24 mouse cellular contexts compared by ENCODE assay signal in the genomic region with DNA sequence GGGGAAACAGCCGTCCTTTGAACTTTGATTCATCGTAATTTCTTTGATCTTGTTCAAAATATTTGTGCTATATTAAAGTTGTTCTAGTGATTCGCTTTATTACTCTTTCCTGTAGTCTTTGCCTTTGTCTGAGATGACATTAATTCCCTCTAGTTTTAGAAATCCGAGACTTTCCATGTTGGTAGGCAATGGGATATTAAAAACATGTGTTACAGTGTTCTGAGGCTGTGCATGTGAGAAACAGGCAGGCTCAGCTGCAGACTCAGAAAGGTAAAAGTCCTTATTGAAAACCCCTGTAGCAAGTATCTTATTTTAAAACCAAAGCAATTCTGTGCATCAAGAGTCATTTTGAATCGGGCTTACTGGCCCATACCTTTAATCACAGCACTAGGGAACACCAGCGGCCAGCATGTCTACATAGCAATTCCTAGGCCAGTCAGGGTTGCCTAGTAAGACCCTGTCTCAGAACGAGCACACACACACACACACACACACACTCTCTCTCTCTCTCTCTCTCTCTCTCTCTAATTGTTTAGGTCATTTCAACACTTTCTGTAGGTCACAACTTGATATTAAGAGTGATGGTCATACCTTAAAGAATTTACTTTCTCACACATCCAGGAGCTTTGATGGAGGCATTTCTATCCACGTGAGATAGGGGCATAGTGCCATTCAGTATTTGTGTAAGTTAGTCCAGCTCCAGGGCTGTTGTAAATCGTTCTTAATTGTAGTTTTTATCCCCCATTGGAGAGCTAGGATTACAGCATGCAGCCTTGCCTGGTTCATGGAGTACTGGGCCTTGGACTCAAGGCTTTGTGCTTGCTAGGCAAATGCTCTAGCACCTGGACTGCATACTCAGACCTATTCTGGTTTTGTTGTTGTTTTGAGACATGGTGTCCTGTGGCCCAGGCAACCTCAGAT. TPM values are rescaled to one million over a fixed set of nuclear protein-coding genes. Genes with fewer than 3 reads are reported as not detected.
A peak's percentile ranks its signal among the peaks of the same experiment; 100 is the strongest.
DNase-seq lines count a peak whose midpoint lies in the region; ATAC-seq lines count a peak whose summit lies in the region.
"Had no signal": no experiment of that assay in that cellular context is flagged by ENCODE, and none has a peak within 500 bp of the region (broad histone marks: within the 10 kb centered on the region; RNA-seq: fewer than 3 reads in every experiment).

No protein-coding gene starts in this region.

- H3K4me3 ChIP-seq in embryonic facial prominence, embryonic 14.5 days (ENCODE audit: low read depth, low read length): no peak overlapping the region
- no peak overlapping the region for H3K4me3 ChIP-seq in limb, embryonic 13.5 days
- H3K4me3 ChIP-seq: erythroblast, embryonic 14.5 days; heart, embryonic 13.5 days; hindbrain, embryonic 12.5 days; liver, embryonic 15.5 days; midbrain, embryonic 15.5 days; neural tube, embryonic 13.5 days had no signal

- ATAC-seq in embryonic facial prominence, embryonic 14.5 days (ENCODE audit: low read depth): no peak
- ATAC-seq in limb, embryonic 13.5 days (ENCODE audit: low FRiP score, low read depth): peak; percentile 73
- no peak for ATAC-seq in cerebellum, adult (ENCODE audit: insufficient number of reproducible peaks, low FRiP score, low TSS enrichment)
- ATAC-seq: forebrain, embryonic 14.5 days; inflammation-experienced regulatory T-cells, adult 6 months; midbrain, embryonic 15.5 days; Patski had no signal

- H3K36me3 ChIP-seq in embryonic facial prominence, embryonic 14.5 days (ENCODE audit: control insufficient read depth, insufficient read depth, low read length): no peaks in the 10 kb centered on the region
- H3K36me3 ChIP-seq in limb, embryonic 13.5 days: peaks cover under 1% of the 10 kb centered on the region
- H3K36me3 ChIP-seq: hindbrain, embryonic 12.5 days; midbrain, embryonic 15.5 days had no signal

- no peaks in the 10 kb centered on the region for H3K9me3 ChIP-seq in embryonic facial prominence, embryonic 14.5 days (ENCODE audit: control insufficient read depth, low read length)
- H3K9me3 ChIP-seq in limb, embryonic 13.5 days: no peaks in the 10 kb centered on the region
- H3K9me3 ChIP-seq: heart, embryonic 13.5 days; hindbrain, embryonic 12.5 days; liver, embryonic 15.5 days; midbrain, embryonic 15.5 days; neural tube, embryonic 13.5 days had no signal

- no peak overlapping the region for H3K9ac ChIP-seq in embryonic facial prominence, embryonic 14.5 days (ENCODE audit: low read depth, low read length)
- H3K9ac ChIP-seq in limb, embryonic 13.5 days: no peak overlapping the region
- H3K9ac ChIP-seq: heart, embryonic 13.5 days; hindbrain, embryonic 12.5 days; liver, embryonic 15.5 days; midbrain, embryonic 15.5 days; neural tube, embryonic 13.5 days had no signal

- no peak overlapping the region for H3K27ac ChIP-seq in embryonic facial prominence, embryonic 14.5 days (replicated peaks; ENCODE audit: low read depth, low read length)
- peak overlapping the region; percentile 75 for H3K27ac ChIP-seq in limb, embryonic 13.5 days
- H3K27ac ChIP-seq: heart, embryonic 13.5 days; hindbrain, embryonic 12.5 days; liver, embryonic 15.5 days; midbrain, embryonic 15.5 days; neural tube, embryonic 13.5 days; stomach, postnatal 0 days had no signal

- H3K4me1 ChIP-seq in embryonic facial prominence, embryonic 14.5 days (ENCODE audit: control insufficient read depth, insufficient read depth, low read length): peaks cover 8% of the 10 kb centered on the region
- peaks cover 31% of the 10 kb centered on the region for H3K4me1 ChIP-seq in limb, embryonic 13.5 days
- H3K4me1 ChIP-seq: hindbrain, embryonic 12.5 days; midbrain, embryonic 15.5 days had no signal

- peak; percentile 82 for DNase-seq in heart, adult 11 months
- DNase-seq in heart, adult 9 months (ENCODE audit: low spot score in 2 of 2): no peak
- DNase-seq in NIH3T3 (ENCODE audit: low read depth): peak; percentile 51
- DNase-seq in embryonic facial prominence, embryonic 14.5 days (ENCODE audit: low spot score): peak; percentile 53
- no peak for DNase-seq in cerebellum, adult 9-10 months
- DNase-seq: adrenal gland, adult 2 months; cerebellum, adult 11-12 months; cerebellum, postnatal 14 days; heart, postnatal 14 days; kidney, adult 18-20 months; liver; lung, postnatal 4 days had no signal

- WGBS in embryonic facial prominence, embryonic 14.5 days: 36% methylated on average over 9 of the region's 9 CpGs
- 28% methylated on average over 9 of the region's 9 CpGs for WGBS in limb, embryonic 13.5 days

- no peaks in the 10 kb centered on the region for H3K27me3 ChIP-seq in embryonic facial prominence, embryonic 14.5 days (replicated peaks; ENCODE audit: control insufficient read depth, insufficient read depth, low read length)
- H3K27me3 ChIP-seq in limb, embryonic 13.5 days: no peaks in the 10 kb centered on the region
- H3K27me3 ChIP-seq: heart, embryonic 13.5 days; hindbrain, embryonic 12.5 days; liver, embryonic 15.5 days; midbrain, embryonic 15.5 days; neural tube, embryonic 13.5 days; Patski had no signal

- no peak overlapping the region for H3K4me2 ChIP-seq in embryonic facial prominence, embryonic 14.5 days (ENCODE audit: low read depth, low read length)
- H3K4me2 ChIP-seq in limb, embryonic 13.5 days (replicated peaks): 0 out of 2 replicates have a peak overlapping the region, but pooled peaks have one; percentile 11
- H3K4me2 ChIP-seq: heart, embryonic 13.5 days; hindbrain, embryonic 12.5 days; liver, embryonic 15.5 days; midbrain, embryonic 15.5 days; neural tube, embryonic 13.5 days had no signal

RNA-seq across cellular contexts. Expression of gene Nr2c1, which starts 36.7 kb away (rescaled TPM):
- 8.6 and 9.1 TPM in 2 replicates for polyA plus RNA-seq in embryonic facial prominence, embryonic 14.5 days (2014; fragmentation: Nextera tagmentation; extraction: Ambion mirVana)
- polyA plus RNA-seq in limb, embryonic 13.5 days (2015; fragmentation: Nextera tagmentation; extraction: Ambion mirVana): 9.9 and 10.0 TPM in 2 replicates

Comparison
In these comparisons a context has a peak if more than half of its experiments do, and no peak if none do; other contexts are left out.
1. DNase-seq: peak in heart, adult 11 months (single experiment), NIH3T3 (single experiment) and embryonic facial prominence, embryonic 14.5 days (single experiment); none in heart, adult 9 months (0 of 2) and cerebellum, adult 9-10 months (single experiment).